Mouse (Mus musculus) thymus, adult 2 months (tissue): ENCODE results near the gene Shld1.

Experiments
- CTCF ChIP-seq: fragments of 200-500 bp; IDR thresholded peaks from 2 replicates; pipeline ENCODE4 v1.5.1; 2012; ENCODE audit warnings: mild to moderate bottlenecking, control low read depth, low read length, moderate library complexity, borderline replicate concordance; ENCODE audit not compliant: control insufficient read depth, poor library complexity, insufficient read depth; ENCODE audit errors: extremely low read depth
- POLR2A ChIP-seq: fragments of 200-500 bp; IDR thresholded peaks from 2 replicates; pipeline ENCODE4 v1.6.1; 2012; ENCODE audit warnings: mild to moderate bottlenecking, low read length, control low read depth, moderate library complexity; ENCODE audit not compliant: control insufficient read depth, poor library complexity, insufficient read depth; ENCODE audit errors: extremely low read depth

- TF ChIP-seq POLR2A, result no peak
- no peak for TF ChIP-seq CTCF
Observed at GRCm38 (mm10) chr2:132700921-132701320, 14.2 kb downstream of the Shld1 start.
